Mouse (Mus musculus): Measurements from ENCODE around the gene Allc. TPM values are rescaled to one million over a fixed set of nuclear protein-coding genes. Genes with fewer than 3 reads are reported as not detected.

Allc gene
- polyA plus RNA-seq, 1 experiment: 340 TPM

GRCm38 (mm10) chr12:28548887-28549286, 33.4 kb downstream of the Allc start:
- no peak overlapping the region for H3K4me3 ChIP-seq (ENCODE audit: control insufficient read depth, low read depth, low read length)
- TF ChIP-seq POLR2A (IDR thresholded peaks at IDR 0.05; ENCODE audit: control insufficient read depth, low read depth, low read length): no peak
- no peak for TF ChIP-seq CTCF (IDR thresholded peaks at IDR 0.05; ENCODE audit: control insufficient read depth, insufficient read depth, insufficient replicate concordance, low read depth, low read length)
- no peak overlapping the region for H3K27ac ChIP-seq (ENCODE audit: control insufficient read depth, insufficient read depth, low read depth, low read length)
- H3K27me3 ChIP-seq (ENCODE audit: control insufficient read depth, insufficient read depth, low read length): no peaks in the 10 kb centered on the region
- H3K4me1 ChIP-seq (ENCODE audit: control insufficient read depth, insufficient read depth, low read length): peaks cover 4% of the 10 kb centered on the region; the same call in 1 of the 2 replicates
- no peaks in the 10 kb centered on the region for H3K36me3 ChIP-seq (ENCODE audit: control insufficient read depth, insufficient read depth, low read length)

- Histone ChIP-seq H3K4me3 (ENCODE audit: control insufficient read depth, low read depth, low read length) (no peak overlapping the region), H3K27me3 (ENCODE audit: control insufficient read depth, insufficient read depth, low read length) (no peaks in the 10 kb centered on the region), H3K27ac (ENCODE audit: control insufficient read depth, insufficient read depth, low read depth, low read length) (no peak overlapping the region), H3K36me3 (ENCODE audit: control insufficient read depth, insufficient read depth, low read length) (no peaks in the 10 kb centered on the region), H3K4me1 (ENCODE audit: control insufficient read depth, insufficient read depth, low read length) (no peaks in the 10 kb centered on the region)
- TF ChIP-seq CTCF (IDR thresholded peaks at IDR 0.05; ENCODE audit: control insufficient read depth, insufficient read depth, insufficient replicate concordance, low read depth, low read length) (no peak), POLR2A (IDR thresholded peaks at IDR 0.05; ENCODE audit: control insufficient read depth, low read depth, low read length) (no peak)
Observed at GRCm38 (mm10) chr12:28514264-28514775, 68.0 kb downstream of the Allc start.

GRCm38 (mm10) chr12:28509699-28510280, 72.5 kb downstream of the Allc start:
- Histone ChIP-seq H3K4me1 (ENCODE audit: control insufficient read depth, insufficient read depth, low read length) (no peaks in the 10 kb centered on the region), H3K27ac (ENCODE audit: control insufficient read depth, insufficient read depth, low read depth, low read length) (no peak overlapping the region), H3K36me3 (ENCODE audit: control insufficient read depth, insufficient read depth, low read length) (no peaks in the 10 kb centered on the region), H3K27me3 (ENCODE audit: control insufficient read depth, insufficient read depth, low read length) (no peaks in the 10 kb centered on the region), H3K4me3 (ENCODE audit: control insufficient read depth, low read depth, low read length) (no peak overlapping the region)
- TF ChIP-seq CTCF (IDR thresholded peaks at IDR 0.05; ENCODE audit: control insufficient read depth, insufficient read depth, insufficient replicate concordance, low read depth, low read length) (no peak), POLR2A (IDR thresholded peaks at IDR 0.05; ENCODE audit: control insufficient read depth, low read depth, low read length) (no peak)

Other genes with a start within 250 kb of the Allc start
- gene Dcdc2c, start 30.1 kb downstream of the Allc start, polyA plus RNA-seq (2012; rRNA removed): 19.6 and 20.2 TPM in 2 replicates
- gene Colec11, start 40.9 kb upstream of the Allc start, polyA plus RNA-seq (2012; rRNA removed): 1.2 and 1.4 TPM in 2 replicates
- gene Rps7, start 53.4 kb upstream of the Allc start, polyA plus RNA-seq (2012; rRNA removed): 312 and 337 TPM in 2 replicates
- gene Rnaseh1, start 67.1 kb upstream of the Allc start, polyA plus RNA-seq (2012; rRNA removed): 10.7 and 10.9 TPM in 2 replicates
- gene Adi1, start 92.7 kb upstream of the Allc start, polyA plus RNA-seq (2012; rRNA removed): 3.8 and 4.1 TPM in 2 replicates
- gene Trappc12, start 167.9 kb upstream of the Allc start, polyA plus RNA-seq (2012; rRNA removed): 25.3 TPM in 2 replicates
- gene Eipr1, start 169.3 kb upstream of the Allc start, polyA plus RNA-seq (2012; rRNA removed): 25.0 and 25.7 TPM in 2 replicates